Mouse (Mus musculus) cortical plate, adult 2 months (tissue): ENCODE results near the gene Borcs8.

Experiments
- CTCF ChIP-seq: fragments of 200-500 bp; IDR thresholded peaks from 2 replicates; pipeline ENCODE4 v1.5.1; 2011; ENCODE audit warnings: mild to moderate bottlenecking, control low read depth, low read length; ENCODE audit not compliant: insufficient read depth; ENCODE audit errors: extremely low read depth
- POLR2A ChIP-seq: fragments of 200-500 bp; IDR thresholded peaks from 2 replicates; pipeline ENCODE4 v1.6.1; 2011; ENCODE audit warnings: mild to moderate bottlenecking, low read length, control low read depth; ENCODE audit not compliant: insufficient read depth; ENCODE audit errors: extremely low read depth

DNA sequence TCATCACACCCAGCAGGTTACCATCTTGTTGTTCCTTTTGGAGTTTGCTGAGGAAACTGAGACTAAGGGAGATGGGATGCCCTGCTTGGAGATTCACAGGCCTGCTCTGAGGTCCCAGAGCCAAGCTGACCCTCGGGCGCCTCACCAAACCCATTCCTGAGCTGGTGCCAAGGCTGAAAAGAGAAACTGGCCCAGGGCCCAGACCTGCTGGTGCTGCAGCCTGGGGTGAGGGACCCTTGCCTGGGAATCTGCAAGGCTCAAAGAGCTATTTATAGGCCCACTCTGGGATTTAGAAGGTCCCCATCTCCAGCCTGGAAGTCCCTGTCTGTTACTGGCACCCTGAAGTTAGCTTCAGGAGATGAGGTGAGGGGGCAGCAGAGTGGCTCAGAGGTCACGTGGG, 10.9 kb upstream of the Borcs8 start:
- TF ChIP-seq CTCF (no peak), POLR2A (no peak)
